Mouse (Mus musculus) adrenal gland (tissue): Measurements from ENCODE around the gene Hmces.

Experiments used
- intact Hi-C: fragments of 180-260 bp; cut with DNase I; formaldehyde crosslinking; loops from one replicate; pipeline ENCODE4 v1.15.1; 2025
- long read RNA-seq, 2 experiments: library from polyadenylated mRNA; unstranded; transcript quantifications; one replicate each; pipeline ENCODE4 v2.0.0; 2020; ENCODE audit warnings: borderline replicate concordance in 1 of 2; ENCODE audit not compliant: insufficient replicate concordance in 1 of 2

The Hmces gene
- long read RNA-seq, experiment 1, transcript Hmces-201 (7 exons, 1,464 nt) = major isoform, 12 of 16 reads
- long read RNA-seq, experiment 1, partial matches to known transcripts = 0 of 16 reads
- long read RNA-seq, experiment 1, other reads (novel, unspliced or antisense) = 2 of 16 reads
- long read RNA-seq, experiment 2, transcript Hmces-201 (7 exons, 1,464 nt) = major isoform, 16 of 22 reads
- long read RNA-seq, experiment 2, partial matches to known transcripts = 1 of 22 reads
- long read RNA-seq, experiment 2, other reads (novel, unspliced or antisense) = 1 of 22 reads

DNA sequence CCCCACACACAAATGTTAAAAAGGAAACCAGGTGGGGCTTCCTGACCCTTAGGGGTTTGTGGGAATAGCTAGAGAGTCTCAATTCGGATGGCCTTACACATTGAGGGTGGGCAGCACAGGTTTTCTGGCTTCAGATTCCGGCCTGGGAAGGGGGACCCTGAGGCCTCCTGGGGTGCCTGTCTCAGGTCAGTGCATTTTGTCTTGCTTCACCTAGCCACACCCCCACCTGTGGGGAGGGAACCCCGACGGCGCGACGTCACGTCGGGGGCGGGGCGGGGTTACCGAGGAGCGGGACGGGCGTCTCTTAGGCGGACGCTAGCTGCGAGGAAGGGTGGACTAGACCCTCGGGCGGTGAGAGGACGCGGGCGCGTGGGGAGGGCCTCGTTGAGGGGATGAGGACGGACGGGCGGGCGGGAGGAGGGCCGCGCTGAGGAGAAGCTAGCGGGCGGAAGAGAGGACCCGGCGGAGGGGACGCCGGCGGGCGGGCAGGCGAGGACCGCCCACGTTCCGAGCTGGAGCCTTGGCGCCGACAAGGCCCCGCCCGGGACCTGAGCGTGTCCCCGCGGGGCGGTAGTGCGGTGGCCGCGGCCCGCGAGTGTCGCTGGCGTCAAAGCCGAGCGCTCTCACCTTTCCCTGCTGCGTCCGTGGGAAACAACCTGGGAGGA, at the start of gene Hmces:
Gene Hmces, plus strand, starts transcription at position 275 of the 665 bp plus-strand sequence.
- intact Hi-C loops = loop anchor here (10.0 kb wide), 2 partner anchors 191 to 591 kb away; no protein-coding TSS in a partner anchor

DNA sequence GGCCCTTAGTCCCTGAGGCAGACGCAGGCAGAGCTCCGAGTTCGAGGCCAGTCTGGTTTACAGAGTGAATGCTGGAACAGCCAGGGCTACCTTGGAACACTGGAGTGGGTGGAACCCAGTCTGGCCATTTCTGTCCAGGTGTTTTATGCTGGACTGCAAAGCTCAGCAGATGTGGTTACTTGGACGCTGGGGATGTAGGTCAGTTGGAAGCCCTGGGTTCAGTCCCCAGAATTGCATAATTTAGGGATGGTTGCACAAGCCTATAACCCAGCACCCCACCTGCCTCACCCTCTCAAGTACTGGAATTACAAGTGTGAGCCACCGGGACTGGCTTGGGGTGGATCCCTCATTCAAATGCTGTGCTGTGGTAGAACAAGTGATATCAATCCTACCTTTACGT, 47.5 kb upstream of the Hmces start:
- intact Hi-C loops = no loop called here

DNA sequence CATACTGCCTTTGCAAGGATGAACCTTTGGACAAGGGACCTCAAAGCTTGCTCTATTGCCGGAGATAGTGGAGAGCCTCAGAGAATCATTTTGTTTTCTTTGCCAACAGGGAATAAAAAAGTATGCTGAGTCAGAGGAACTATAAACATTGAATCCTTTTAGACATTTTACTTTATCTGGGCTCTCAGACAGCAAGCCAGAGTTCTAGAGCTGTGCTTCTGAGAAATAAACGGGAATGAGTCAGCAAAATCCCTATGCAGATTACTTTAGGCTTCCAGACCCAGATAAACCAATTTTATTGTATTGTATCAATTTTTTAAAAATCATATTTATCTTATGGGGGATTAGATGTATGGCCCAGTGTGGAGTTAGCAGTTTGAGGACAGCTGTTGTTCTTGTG, 46.5 kb upstream of the Hmces start:
- intact Hi-C loops = no loop called here

DNA sequence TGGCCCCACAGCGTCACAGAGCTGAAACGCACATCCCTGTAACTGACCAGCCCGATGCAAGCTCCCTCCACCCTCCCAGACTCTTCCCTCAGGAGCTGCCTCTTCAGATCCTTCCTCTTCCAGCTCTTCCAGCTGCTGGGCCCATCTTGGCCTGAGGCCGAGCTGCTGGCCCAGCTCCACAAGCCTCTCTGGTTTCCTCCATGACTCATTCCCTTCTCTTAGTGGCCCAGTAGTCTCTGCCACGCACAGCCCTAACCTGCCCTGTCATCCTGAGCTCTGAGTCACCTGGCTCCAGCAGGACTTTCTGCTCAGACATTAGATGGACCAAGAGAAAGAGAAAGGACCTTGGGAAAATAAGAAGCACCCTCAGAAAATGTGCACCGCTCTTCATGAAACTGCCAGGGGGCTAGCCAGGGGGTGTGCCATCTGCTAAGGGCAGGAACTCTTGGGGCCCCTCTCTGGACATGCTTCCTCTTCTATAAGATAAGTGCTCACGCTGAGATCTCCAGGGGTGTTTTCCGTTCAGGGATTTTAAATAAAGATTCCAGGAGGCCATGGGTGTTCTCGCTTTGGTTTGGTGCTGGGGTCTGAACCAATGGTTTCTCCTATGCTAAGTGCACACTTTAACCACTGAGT, 44.7 kb upstream of the Hmces start:
- intact Hi-C loops = no loop called here

DNA sequence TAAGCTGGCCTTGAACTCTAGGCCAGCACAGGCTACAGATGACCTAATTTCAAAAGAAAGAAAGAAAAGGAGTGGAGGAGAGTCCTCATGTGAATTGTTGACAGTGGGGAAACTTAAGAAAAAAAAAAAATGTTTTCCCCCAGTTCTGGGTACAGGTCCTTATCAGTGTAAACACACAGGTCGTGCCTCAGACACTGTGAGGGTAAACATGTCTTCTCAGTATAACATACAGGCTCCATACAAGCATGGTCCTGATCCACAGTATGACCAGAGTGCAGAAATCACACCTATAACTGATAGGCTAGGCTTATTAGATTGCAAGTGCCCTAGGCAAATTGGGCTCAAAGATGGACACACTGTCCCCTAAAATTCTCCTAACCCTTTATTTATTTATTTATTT, 43.3 kb upstream of the Hmces start:
- intact Hi-C loops = no loop called here

DNA sequence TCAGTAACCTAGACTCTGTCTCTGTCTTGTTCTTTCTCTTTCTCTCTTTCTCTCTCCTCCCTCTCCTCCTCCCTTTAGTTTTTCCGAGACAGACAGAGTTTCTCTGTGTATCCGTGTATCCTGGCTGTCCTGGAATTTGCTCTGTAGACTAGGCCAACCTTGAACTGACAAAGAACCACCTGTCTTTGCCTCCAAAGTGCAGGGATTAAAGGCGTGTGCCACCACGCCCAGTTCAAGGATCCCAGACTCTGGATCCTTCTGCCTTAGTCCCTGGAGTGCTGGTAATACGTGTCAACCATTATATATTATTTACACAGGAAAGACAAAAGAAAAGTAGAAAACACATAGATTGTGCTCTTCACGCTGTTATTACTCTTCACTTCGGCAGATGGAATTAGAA, 42.5 kb upstream of the Hmces start:
- intact Hi-C loops = no loop called here

DNA sequence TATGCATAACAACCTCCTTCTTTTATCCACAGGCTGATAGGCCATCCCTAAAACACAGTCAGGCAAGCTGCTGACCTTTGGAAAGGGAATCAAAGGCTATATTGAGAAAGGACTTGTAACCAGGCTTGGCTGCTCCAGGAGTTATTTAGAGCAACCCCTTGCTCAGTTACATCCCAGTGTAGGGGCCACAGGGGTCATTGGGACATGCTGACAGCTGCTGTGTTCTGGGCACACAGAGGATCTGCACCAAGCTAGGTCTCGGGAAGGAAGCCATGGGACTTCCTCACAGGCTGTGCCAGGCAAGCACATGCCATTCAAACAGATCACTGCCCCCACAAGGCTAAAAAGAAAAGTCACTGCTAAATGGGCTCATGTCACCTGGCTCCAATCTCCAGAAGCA, 40.6 kb upstream of the Hmces start:
- intact Hi-C loops = no loop called here

DNA sequence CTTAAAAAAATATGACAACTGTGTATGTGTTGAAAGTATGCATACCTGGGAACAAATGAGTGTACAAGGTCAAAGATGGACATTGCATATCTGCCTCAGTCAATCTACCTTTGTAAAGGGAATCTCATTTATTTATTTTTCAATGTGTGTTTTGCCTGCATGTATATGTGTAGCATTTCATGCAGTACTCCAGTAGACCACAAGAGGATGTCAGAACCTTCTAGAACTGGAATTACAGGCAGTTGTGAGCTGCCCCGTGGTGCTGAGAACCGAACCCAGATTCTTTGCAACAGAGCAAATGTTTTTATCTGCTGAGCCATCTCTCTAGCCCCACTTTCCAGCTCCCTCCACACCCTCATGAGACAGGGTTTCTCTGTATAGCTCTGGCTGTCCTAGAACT, 39.8 kb upstream of the Hmces start:
- intact Hi-C loops = no loop called here

DNA sequence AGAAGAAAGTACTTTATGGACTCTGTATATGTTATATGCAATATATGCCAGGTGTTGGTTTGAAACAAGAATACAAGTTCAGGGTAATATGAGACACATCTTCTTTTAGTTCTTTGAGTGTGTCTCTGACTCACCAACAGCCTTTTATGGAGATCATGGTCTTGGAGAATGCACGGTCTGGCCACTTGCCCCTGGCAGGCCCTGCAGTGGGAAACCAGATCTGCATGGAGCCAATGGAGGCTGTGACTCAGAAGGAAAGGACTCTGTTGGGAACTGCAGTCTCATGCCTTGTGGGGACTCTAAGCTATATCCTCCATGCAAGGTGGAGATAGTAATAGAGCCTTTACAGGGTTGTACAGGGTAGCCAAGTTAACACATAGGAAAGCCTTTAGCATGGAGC, 38.7 kb upstream of the Hmces start:
- intact Hi-C loops = no loop called here

DNA sequence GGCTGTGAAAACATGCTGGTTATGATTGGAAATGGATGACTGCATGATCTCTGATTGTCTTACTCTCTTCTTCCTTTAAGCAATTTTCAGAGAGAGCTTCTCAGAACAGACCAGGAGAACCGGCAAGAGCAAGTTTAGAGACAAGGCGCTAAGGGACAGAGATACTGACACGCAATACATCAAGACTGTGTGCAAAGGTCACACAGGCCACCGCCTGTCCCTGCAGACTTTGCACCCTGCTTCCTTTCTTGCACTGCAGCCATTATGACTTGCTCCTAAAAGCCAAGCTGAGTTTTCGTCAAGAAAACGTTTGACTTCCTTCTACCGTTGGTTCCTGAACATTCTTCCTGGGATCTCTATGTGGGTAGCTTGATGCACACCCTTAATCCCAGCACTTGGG, 38.2 kb upstream of the Hmces start:
- intact Hi-C loops = no loop called here

DNA sequence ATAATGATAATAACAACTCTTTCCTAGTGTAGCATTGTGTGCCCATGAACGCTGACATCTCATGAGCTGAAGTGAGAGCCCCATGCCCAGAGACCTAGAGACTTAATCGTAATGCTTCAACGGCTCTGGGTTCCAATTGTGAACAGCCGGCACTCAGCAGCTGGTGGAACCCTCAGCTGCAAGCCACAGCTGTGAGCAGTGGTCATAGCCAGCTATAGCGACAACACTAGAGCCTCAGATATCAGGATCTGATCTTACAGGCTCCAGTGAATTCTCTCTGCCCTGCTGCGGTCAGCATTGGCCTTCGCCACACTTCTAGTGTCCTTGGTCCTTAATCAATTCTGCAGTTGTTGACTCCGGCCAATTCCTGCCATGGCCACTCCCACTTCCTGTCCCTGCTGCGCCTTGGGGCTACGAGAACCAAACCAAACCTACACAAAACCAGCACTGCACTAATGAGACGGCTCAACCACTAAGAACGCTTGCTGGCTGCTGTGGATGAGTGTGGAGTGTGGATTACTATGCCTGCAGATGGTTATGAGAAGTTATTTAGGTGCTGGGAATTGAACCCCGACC, 37.6 kb upstream of the Hmces start:
- intact Hi-C loops = no loop called here

DNA sequence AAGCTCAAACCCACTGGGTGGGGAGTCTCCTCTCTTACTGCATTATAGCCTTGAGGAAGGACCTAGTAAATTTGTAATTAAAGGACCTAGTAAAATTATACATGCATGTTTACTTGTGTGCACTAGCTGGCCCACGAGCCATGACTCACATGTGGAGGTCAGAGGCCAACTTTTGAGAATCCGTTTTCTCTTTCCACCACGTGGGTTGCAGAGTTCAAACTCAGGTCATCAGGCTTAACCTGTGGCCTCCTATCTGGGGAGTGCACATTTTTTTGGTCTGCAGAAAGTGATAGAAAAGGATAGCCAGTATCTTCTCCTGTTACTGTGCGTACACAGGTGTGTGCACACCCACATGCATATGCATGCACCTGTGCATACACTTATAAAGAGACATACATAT, 34.7 kb upstream of the Hmces start:
- intact Hi-C loops = no loop called here

DNA sequence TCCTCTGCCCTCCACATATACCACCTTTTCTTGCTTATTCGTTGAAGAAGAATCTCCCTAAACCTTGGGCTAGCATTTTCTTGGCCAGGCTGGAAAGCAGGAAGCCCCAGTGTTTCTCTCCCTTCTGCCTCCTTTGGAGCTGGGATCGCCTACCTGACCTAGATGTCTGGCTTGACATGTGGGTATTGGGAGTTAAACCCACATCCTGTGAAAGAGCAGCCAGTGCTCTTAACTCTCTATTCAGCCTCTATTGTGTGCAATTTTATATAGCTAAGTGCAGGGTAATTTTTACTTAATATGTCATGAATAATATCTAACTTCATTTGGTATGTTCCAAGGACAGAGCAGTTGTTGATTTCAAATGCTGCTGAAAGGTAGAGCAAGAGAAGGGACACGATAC, 34.1 kb upstream of the Hmces start:
- intact Hi-C loops = no loop called here

DNA sequence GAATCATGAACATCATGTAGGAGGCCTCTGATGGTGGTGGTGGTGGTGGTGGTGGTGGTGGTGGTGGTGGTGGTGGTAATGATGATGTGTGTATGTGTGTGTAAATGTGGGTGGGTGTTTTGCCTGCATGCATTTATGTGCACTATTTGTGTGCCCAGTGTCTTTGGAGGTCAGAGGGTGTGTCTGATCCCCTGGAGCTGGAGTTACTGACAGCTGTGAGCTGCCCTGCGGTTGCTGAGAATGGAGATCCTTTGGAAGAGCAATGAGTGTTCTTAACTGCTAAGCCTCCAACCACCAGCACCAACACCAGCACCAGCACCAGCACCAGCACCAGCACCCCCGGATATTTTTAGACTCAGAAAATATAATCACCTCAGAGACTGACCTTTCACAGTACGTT, 31.5 kb upstream of the Hmces start:
- intact Hi-C loops = no loop called here

DNA sequence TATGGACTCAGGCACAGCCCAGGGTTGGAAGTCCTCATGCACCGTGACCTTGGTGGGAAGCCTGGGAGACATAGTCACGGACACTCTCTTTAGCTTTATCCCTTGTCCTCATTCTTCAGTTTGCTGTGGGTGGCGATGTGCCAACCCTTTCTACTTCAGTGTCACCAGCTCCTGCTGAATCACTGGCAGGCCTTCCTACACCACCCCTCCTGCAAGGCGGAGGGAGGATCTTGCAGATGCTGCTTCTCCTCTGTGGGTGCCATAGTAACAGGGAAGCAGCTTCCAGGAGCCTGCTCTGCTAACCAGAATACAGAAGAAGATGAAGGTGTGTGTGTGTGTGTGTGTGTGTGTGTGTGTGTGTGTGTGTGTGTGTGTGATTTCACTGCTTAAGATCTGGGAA, 30.9 kb upstream of the Hmces start:
- intact Hi-C loops = no loop called here

DNA sequence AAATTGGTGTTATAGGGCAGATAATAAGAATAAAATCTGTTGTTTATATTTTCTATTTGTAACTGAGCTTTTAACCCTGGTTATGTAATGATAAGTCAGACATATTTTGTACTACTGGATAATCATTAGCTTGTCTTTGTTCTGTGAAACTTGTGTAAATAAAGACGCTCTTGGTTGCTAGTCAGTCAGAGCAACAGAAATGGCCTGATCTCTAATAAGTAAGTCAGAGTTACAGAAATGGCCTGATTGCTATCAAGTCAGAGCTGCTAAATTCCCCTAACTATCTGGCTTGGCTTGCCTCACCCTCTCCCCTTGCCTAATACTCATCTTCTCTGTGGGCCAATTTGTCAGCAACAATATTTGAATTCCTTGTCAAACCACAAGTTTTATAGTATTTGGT, 27.0 kb upstream of the Hmces start:
- intact Hi-C loops = loop anchor here (5.0 kb wide), 1 partner anchor 39 kb away; no protein-coding TSS in a partner anchor

DNA sequence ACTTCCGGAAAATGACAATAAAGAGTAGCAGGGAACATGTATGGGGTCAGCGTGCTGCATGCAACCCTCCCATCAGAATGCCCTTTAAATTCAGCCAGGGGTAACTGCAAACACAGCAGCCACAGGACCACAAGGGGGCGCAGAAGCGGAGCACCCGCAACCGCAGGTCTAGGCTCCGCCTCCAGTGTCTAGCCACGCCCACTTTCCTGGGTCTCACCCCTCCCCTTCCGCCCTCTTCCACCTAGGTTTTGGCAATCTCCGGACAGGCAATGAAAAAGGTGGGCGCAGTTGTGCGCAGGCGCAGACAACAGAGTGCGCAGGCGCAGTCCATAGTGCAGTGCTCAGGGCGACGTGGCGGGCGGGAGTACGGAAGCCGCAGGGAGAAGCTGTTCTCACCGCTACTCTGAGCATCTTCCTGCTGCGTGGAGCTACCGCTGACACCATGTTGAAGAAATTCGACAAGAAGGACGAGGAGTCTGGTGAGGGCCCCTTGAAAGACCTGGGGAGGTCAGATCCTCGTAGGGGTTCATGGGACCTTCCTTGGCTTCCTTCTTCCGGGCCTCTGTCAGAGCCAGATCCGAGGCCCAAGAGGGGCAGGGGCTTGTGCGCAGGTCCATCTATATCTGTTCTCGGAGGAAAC, 26.0 kb upstream of the Hmces start, which contains the start of gene Copg1:
Gene Copg1, plus strand, starts transcription at position 221 of the 640 bp plus-strand sequence.
- intact Hi-C loops = loop anchor here (5.0 kb wide), 1 partner anchor 40 kb away; no protein-coding TSS in a partner anchor

DNA sequence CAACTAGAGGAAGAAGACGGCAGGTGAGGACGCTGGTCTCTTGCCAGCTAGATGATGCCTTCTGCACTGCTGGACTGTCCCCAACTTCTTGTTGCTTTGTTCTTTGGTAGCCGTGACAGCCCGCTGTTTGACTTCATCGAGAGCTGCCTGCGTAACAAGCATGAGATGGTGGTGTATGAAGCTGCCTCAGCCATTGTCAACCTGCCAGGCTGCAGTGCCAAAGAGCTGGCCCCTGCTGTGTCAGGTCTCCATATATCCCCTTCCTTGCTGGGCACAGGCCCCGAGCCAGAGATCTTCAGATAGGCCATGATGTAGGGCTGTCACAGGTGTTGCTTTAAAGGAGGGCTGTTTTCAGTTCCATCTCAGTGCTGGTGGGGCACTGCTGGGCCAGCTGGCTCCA, 19.8 kb upstream of the Hmces start:
- intact Hi-C loops = no loop called here

DNA sequence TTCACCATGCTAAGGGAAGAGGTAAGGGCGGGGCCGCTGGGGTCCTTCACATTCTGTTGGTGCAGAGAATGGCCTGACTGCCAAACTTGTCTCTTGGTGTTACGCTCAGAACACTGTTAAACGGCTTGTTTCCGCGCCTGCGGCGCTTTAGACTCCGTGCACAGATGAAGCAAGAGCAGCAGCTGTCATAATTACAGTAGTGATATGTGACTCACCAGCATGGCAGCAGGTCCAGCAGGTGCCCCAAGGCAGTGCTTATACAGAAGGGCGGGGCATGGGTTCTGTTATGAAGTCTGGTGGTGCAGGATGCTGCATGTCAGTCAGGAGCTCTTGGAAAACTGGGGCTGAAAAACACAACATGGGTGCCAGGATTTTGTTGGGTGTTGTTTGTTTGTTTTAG, 15.7 kb upstream of the Hmces start:
- intact Hi-C loops = no loop called here

DNA sequence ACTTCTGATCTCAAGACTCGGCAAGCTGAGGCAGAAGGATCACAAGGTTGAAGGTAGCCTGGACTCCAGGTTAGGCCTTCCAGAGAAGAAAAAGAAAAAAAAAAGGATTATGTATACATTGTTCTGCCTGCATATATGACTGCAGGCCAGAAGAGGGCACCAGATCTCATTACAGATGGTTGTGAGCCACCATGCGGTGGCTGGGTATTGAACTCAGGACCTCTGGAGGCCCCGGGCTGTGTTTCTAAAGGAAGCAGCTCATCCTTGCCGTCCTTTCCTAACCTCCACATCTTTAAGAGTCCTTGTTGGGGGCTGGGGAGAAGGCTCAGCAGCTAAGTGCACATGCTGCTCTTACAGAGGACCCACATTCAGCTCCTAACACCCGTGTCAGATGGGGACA, 7.1 kb upstream of the Hmces start:
- intact Hi-C loops = loop anchor here (5.0 kb wide), 1 partner anchor 91 kb away; no protein-coding TSS in a partner anchor

DNA sequence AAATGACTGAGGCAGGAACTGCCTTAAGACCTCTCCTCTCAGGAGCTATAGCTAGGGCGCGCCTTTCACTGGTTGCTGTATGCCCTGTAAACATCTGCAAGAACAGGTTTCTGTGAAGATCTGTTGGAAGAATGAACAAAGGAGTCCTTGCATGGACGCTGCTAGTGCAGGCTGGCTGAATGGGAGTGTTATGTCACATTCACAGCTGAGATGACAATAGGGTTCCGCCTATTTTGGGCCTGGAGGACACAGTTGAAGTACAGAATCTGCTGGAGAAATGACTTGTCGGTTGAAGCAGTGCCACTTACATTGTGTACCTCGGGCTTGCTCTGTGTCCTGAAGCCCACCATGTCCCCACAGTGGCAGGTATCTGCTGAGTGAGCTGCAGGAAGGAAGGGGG, 4.6 kb upstream of the Hmces start:
- intact Hi-C loops = loop anchor here (5.0 kb wide), 1 partner anchor 88 kb away; no protein-coding TSS in a partner anchor
